Mouse (Mus musculus) ES-Bruce4 (cell line): ENCODE results near the gene Tmem53. TPM values are rescaled to one million over a fixed set of nuclear protein-coding genes. Genes with fewer than 3 reads are reported as not detected.

Experiments
- H3K27ac ChIP-seq: 2 replicates; pipeline ENCODE4 v1.5.1; 2012; ENCODE audit warnings: low read length, inconsistent platforms; ENCODE audit not compliant: insufficient read depth
- H3K27me3 ChIP-seq: 2 replicates; pipeline ENCODE4 v1.6.1; 2012; ENCODE audit warnings: mild to moderate bottlenecking, low read length, inconsistent platforms; ENCODE audit not compliant: control insufficient read depth, poor library complexity, insufficient read depth, severe bottlenecking
- H3K36me3 ChIP-seq: 2 replicates; pipeline ENCODE4 v1.6.1; 2012; ENCODE audit warnings: inconsistent platforms, mild to moderate bottlenecking, low read length, moderate library complexity; ENCODE audit not compliant: control insufficient read depth, poor library complexity, insufficient read depth, severe bottlenecking
- H3K4me1 ChIP-seq: one replicate; pipeline ENCODE4 v1.8.1; 2011; ENCODE audit warnings: low read length; ENCODE audit not compliant: control insufficient read depth, insufficient read depth
- H3K4me3 ChIP-seq: 2 replicates; pipeline ENCODE4 v1.5.1; 2011; ENCODE audit warnings: low read depth, mild to moderate bottlenecking, low read length
- H3K9ac ChIP-seq: 2 replicates; pipeline ENCODE4 v1.6.1; 2012; ENCODE audit warnings: low read depth, mild to moderate bottlenecking, inconsistent platforms; ENCODE audit not compliant: poor library complexity, severe bottlenecking
- H3K9me3 ChIP-seq: replicated peaks from 2 replicates; pipeline ENCODE4 v1.6.1; 2012; ENCODE audit warnings: mild to moderate bottlenecking, low read length, inconsistent platforms; ENCODE audit not compliant: control insufficient read depth, poor library complexity, insufficient read depth, severe bottlenecking
- CTCF ChIP-seq: IDR thresholded peaks from one replicate; pipeline ENCODE4 v1.8.1; 2011; ENCODE audit warnings: low read depth, low read length
- EP300 ChIP-seq: IDR thresholded peaks from 2 replicates; pipeline ENCODE4 v1.6.1; 2011; ENCODE audit warnings: low read depth, low read length; ENCODE audit not compliant: insufficient read depth
- POLR2A ChIP-seq: IDR thresholded peaks from one replicate; pipeline ENCODE4 v1.8.1; 2011; ENCODE audit warnings: low read length; ENCODE audit not compliant: insufficient read depth
- polyA plus RNA-seq: library from polyadenylated mRNA; stranded (reverse); fragments of >200 nt; gene quantifications from 2 replicates; pipeline ENCODE4 v1.2.4, GENCODE M21; 2011; ENCODE audit warnings: low read depth; ENCODE audit not compliant: missing spikeins, insufficient read depth, insufficient read length

The Tmem53 gene
- polyA plus RNA-seq, 1 experiment: 1.8 TPM

DNA sequence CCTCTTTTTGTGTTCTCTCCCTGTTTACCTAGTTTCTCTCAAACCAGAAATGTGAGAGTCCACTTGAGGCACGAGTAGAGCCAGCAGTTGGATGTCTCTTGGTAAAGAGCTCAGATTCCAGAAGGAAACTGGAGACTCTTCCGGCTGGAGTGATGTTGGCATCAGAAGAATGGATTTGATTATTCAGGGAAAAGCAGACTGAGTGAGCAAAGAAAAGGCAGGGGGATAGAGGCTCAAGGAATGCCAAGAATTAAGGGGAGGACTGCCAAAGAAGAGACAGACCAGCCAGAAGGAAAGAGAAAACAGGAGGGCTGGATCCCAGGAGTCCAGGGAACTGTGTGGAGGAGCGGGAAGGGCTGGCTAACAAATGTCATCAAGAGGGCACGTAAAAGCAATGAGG lies 15.9 kb upstream of the Tmem53 start:
- TF ChIP-seq CTCF (no peak), POLR2A (no peak), EP300 (no peak)
- no peaks in the 10 kb centered on the region for H3K36me3 ChIP-seq
- no peak overlapping the region for H3K9ac ChIP-seq
- H3K4me3 ChIP-seq: no peak overlapping the region
- H3K27me3 ChIP-seq: no peaks in the 10 kb centered on the region
- no peak overlapping the region for H3K27ac ChIP-seq
- no peaks in the 10 kb centered on the region for H3K4me1 ChIP-seq
- no peaks in the 10 kb centered on the region for H3K9me3 ChIP-seq

- TF ChIP-seq CTCF (no peak), EP300 (no peak), POLR2A (no peak)
- Histone ChIP-seq H3K9ac (no peak overlapping the region), H3K4me1 (no peaks in the 10 kb centered on the region), H3K9me3 (no peaks in the 10 kb centered on the region), H3K27ac (no peak overlapping the region), H3K36me3 (no peaks in the 10 kb centered on the region), H3K4me3 (no peak overlapping the region), H3K27me3 (no peaks in the 10 kb centered on the region)
Measured at GRCm38 (mm10) chr4:117239153-117239552, 12.6 kb upstream of the Tmem53 start.

DNA sequence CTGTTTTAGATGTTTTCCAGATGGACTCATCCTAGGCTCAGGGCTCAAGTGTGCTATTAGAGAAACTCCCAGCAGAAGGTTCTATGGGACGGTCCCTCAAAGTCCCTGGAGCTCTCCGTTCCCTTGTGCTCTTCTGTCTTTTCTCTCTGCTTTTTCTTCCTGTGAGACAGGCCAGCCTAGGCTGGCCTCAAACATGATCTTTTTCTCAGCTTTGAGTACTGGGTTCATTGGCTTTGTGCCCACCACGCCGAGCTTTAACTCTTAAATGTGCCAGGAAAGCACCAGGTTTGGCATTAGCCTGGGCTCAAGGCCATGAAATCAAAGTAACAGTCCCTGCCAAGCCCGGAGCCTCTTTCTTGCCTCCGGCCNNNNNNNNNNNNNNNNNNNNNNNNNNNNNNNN lies 10.9 kb upstream of the Tmem53 start:
- H3K9me3 ChIP-seq: no peaks in the 10 kb centered on the region
- H3K27me3 ChIP-seq: no peaks in the 10 kb centered on the region
- H3K27ac ChIP-seq: no peak overlapping the region
- H3K9ac ChIP-seq: no peak overlapping the region
- TF ChIP-seq CTCF (no peak), POLR2A (no peak), EP300 (no peak)
- no peaks in the 10 kb centered on the region for H3K4me1 ChIP-seq
- no peaks in the 10 kb centered on the region for H3K36me3 ChIP-seq
- no peak overlapping the region for H3K4me3 ChIP-seq

DNA sequence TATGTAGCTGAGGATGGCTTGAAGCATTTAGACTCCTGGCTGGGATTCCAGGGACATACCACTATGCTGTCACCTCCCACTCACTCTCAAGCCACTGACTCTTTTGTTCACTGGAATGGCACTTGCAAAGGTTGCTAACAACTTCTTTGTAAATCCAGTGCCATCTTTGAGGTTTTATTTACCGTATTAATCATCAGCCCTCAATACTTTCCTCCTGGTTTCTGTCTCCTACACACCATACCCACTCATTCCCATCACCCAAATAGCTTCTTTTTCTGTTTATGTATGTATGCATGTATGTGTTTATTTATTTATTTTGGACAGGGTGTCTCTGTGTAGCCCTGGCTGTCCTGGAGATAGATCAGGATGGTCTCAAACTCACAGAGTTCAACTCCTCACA lies 769 bp upstream of the Tmem53 start:
- no peak overlapping the region for H3K27ac ChIP-seq
- H3K27me3 ChIP-seq: no peaks in the 10 kb centered on the region
- H3K4me1 ChIP-seq: no peaks in the 10 kb centered on the region
- TF ChIP-seq CTCF (no peak), POLR2A (no peak), EP300 (no peak)
- no peaks in the 10 kb centered on the region for H3K36me3 ChIP-seq
- H3K9ac ChIP-seq: no peak overlapping the region
- no peak overlapping the region for H3K4me3 ChIP-seq
- no peaks in the 10 kb centered on the region; the same call in 1 of the 2 replicates for H3K9me3 ChIP-seq

DNA sequence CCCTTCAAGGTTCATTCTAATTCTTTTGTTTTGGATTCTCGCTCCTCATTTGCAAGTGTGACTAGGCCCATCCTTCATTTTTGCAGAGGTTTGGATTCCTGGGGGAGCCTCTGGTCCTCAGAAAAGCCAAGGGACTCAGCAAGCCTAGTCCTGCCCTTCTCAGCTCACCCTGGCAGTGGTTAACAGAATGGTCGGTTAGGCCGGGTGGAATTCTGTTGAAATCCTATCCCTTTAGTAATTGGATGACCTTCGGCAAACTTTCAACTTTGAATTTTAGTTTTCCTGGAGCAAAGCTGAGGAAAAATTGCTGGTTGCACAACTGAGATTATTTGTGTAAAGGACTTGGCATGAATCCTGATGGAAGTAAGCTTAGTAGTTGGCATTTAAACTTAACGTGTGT lies 600 bp downstream of the Tmem53 start:
- no peaks in the 10 kb centered on the region for H3K4me1 ChIP-seq
- no peaks in the 10 kb centered on the region for H3K36me3 ChIP-seq
- peak overlapping the region; percentile 26; the same call in 1 of the 2 replicates for H3K27ac ChIP-seq
- peak overlapping the region; percentile 63; the same call in 1 of the 2 replicates for H3K9ac ChIP-seq
- no peaks in the 10 kb centered on the region for H3K27me3 ChIP-seq
- H3K9me3 ChIP-seq: no peaks in the 10 kb centered on the region; the same call in 1 of the 2 replicates
- TF ChIP-seq EP300: no peak
- no peak for TF ChIP-seq CTCF
- no peak for TF ChIP-seq POLR2A
- peak overlapping the region; percentile 19; the same call in 1 of the 2 replicates for H3K4me3 ChIP-seq

DNA sequence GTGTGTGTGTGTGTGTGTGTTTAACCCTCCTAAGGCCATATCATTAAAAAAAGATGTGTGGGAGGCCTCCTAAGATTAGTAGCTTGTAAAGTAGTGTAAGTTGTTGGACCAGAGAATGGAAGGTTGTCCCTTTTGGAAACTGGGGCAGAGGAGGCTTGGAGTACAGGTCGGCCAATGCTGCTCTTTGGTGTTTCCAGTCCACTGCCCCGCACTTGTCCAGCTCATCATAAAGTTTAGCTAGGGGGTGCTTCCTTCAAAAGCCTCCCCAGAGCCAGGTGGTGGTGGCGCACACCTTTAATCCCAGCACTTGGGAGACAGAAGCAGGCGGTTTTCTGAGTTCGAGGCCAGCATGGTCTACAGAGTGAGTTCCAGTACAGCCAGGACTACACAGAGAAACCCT lies 1.0 kb downstream of the Tmem53 start:
- Histone ChIP-seq H3K4me1 (no peaks in the 10 kb centered on the region), H3K9ac (no peak overlapping the region), H3K4me3 (no peak overlapping the region), H3K9me3 (no peaks in the 10 kb centered on the region; the same call in 1 of the 2 replicates), H3K27me3 (no peaks in the 10 kb centered on the region), H3K36me3 (no peaks in the 10 kb centered on the region), H3K27ac (peak overlapping the region; percentile 26; the same call in 1 of the 2 replicates)
- TF ChIP-seq EP300: no peak
- TF ChIP-seq POLR2A: no peak
- TF ChIP-seq CTCF: no peak
